Mouse (Mus musculus) myocyte (in vitro differentiated cells): ENCODE results near the gene Pp2d1. TPM values are rescaled to one million over a fixed set of nuclear protein-coding genes. Genes with fewer than 3 reads are reported as not detected.

Experiments used
- H3K27me3 ChIP-seq: one replicate; pipeline ENCODE4 v1.6.1; 2011; ENCODE audit not compliant: control insufficient read depth, insufficient read depth, insufficient read length
- H3K36me3 ChIP-seq: one replicate; pipeline ENCODE4 v1.6.1; 2011; ENCODE audit not compliant: control insufficient read depth, insufficient read depth
- H3K4me2 ChIP-seq: one replicate; pipeline ENCODE4 v1.6.1; 2011; ENCODE audit warnings: low read depth, control low read depth
- H3K4me3 ChIP-seq: one replicate; pipeline ENCODE4 v1.5.1; 2011; ENCODE audit warnings: mild to moderate bottlenecking, control low read depth, moderate library complexity
- H3K79me2 ChIP-seq: one replicate; pipeline ENCODE4 v1.6.1; 2011; ENCODE audit not compliant: control insufficient read depth, insufficient read depth
- H3ac ChIP-seq: one replicate; pipeline ENCODE4 v1.6.1; 2011; ENCODE audit not compliant: control insufficient read depth, insufficient read length
- CEBPB ChIP-seq: IDR thresholded peaks from 2 replicates; pipeline ENCODE4 v1.6.1; 2011; ENCODE audit warnings: mild to moderate bottlenecking, moderate library complexity; ENCODE audit not compliant: poor library complexity, insufficient read depth, severe bottlenecking
- E2F4 ChIP-seq: IDR thresholded peaks from one replicate; pipeline ENCODE4 v1.6.1; 2011; ENCODE audit warnings: mild to moderate bottlenecking, control low read depth, moderate library complexity; ENCODE audit not compliant: insufficient read depth
- MAX ChIP-seq: IDR thresholded peaks from one replicate; pipeline ENCODE4 v1.6.1; 2011; ENCODE audit warnings: low read depth, mild to moderate bottlenecking, control low read depth
- MYOD1 ChIP-seq, 3 experiments: IDR thresholded peaks; one replicate each; pipeline ENCODE4 v1.6.1; 2011; ENCODE audit warnings: control low read depth in 2 of 3, low read depth in 2 of 3, mild to moderate bottlenecking in 2 of 3, moderate library complexity in 1 of 3; ENCODE audit not compliant: insufficient read length in 2 of 3, control insufficient read depth in 1 of 3
- MYOG ChIP-seq, 3 experiments: IDR thresholded peaks; one replicate each; pipeline ENCODE4 v1.6.1; 2011; ENCODE audit warnings: control low read depth in 2 of 3, low read depth in 2 of 3, mild to moderate bottlenecking in 2 of 3; ENCODE audit not compliant: insufficient read length in 2 of 3, control insufficient read depth in 1 of 3, insufficient read depth in 1 of 3
- POLR2A ChIP-seq: IDR thresholded peaks from one replicate; pipeline ENCODE4 v1.6.1; 2011; ENCODE audit warnings: low read depth, mild to moderate bottlenecking, control low read depth, moderate library complexity; ENCODE audit not compliant: insufficient read length
- POLR2AphosphoS2 ChIP-seq: IDR thresholded peaks from one replicate; pipeline ENCODE4 v1.6.1; 2011; ENCODE audit warnings: low read depth, control low read depth; ENCODE audit not compliant: insufficient read length
- REST ChIP-seq: IDR thresholded peaks from one replicate; pipeline ENCODE4 v1.6.1; 2011; ENCODE audit warnings: mild to moderate bottlenecking, control low read depth, moderate library complexity; ENCODE audit not compliant: insufficient read depth, insufficient read length
- SRF ChIP-seq: IDR thresholded peaks from one replicate; pipeline ENCODE4 v1.6.1; 2011; ENCODE audit warnings: low read depth; ENCODE audit not compliant: control insufficient read depth, insufficient read length
- TCF12 ChIP-seq: IDR thresholded peaks from one replicate; pipeline ENCODE4 v1.6.1; 2011; ENCODE audit warnings: mild to moderate bottlenecking, control low read depth; ENCODE audit not compliant: poor library complexity, insufficient read depth, severe bottlenecking
- TCF3 ChIP-seq: IDR thresholded peaks from one replicate; pipeline ENCODE4 v1.6.1; 2011; ENCODE audit warnings: low read depth, control low read depth; ENCODE audit not compliant: insufficient read length
- USF1 ChIP-seq: IDR thresholded peaks from one replicate; pipeline ENCODE4 v1.6.1; 2011; ENCODE audit warnings: low read depth, mild to moderate bottlenecking, control low read depth, moderate library complexity
- polyA plus RNA-seq: library from polyadenylated mRNA; unstranded; fragments of >200 nt; fragmentation: generic; extraction: Trizol; gene quantifications from one replicate; pipeline ENCODE4 v1.2.1, GENCODE M21; 2012; ENCODE audit warnings: missing spikeins

Gene Pp2d1
- polyA plus RNA-seq, 1 experiment: 0.12 TPM

- TF ChIP-seq USF1 (no peak), E2F4 (no peak), POLR2AphosphoS2 (peak; percentile 6), SRF (no peak)
Observed at GRCm38 (mm10) chr17:53479604-53480041, 59.6 kb downstream of the Pp2d1 start.

DNA sequence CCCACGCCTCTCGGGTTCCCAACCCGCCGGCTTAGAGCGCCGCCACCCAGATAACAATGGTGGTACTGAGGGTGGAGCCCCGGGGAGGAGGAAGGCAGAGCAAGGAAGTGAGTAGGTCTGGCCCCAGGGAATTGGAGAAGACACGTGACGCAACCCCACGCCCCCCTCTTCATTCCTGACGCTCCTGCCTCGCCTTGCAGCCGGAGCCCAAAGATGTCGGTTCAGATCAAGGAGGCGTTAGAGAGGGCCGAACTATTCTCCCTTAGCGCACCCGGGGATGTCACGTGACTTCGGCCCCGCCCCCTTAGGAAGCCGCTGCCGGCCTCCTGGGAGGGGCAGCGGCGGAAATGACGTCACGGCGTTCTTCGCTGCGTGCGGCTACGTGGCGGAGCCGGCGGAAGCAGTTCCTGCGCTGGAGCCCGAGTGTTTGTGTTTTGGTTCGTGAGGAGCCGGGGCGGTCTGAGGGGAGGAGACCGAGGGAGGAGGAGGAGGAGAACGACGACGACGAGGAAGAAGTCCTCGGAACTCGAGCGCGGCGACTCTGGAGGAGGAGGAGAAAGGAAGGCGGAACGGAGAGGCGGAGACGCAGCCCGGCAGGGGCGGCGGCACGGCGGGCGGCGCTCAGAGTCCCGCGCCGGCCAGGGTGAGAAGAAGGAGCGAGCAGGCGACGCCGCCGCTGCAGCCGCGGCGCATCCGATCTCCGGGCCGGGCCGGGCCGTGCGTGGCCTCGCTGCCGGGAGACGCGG lies 60.2 kb downstream of the Pp2d1 start, which contains the start of gene Rab5a:
TSS of gene Rab5a (plus strand) at position 377 of the 746 bp plus-strand sequence.
- Histone ChIP-seq H3K4me3 (peak within 1 kb of the TSS; percentile 57), H3ac (peak within 1 kb of the TSS; percentile 54), H3K4me2 (peak within 1 kb of the TSS; percentile 88), H3K36me3 (no peaks in the 10 kb centered on the region), H3K27me3 (no peaks in the 10 kb centered on the region), H3K79me2 (peaks cover 44% of the 10 kb centered on the region)
- peak; percentile 73 for TF ChIP-seq POLR2A
- no peak for TF ChIP-seq REST
- TF ChIP-seq USF1: peak; percentile 86
- no peak for TF ChIP-seq MYOG (IDR thresholded peaks at IDR 0.05; ENCODE audit: control insufficient read depth in 1 of 3, insufficient read depth in 1 of 3, insufficient read length in 2 of 3, low read depth in 2 of 3)
- peak in 1 of 3 experiments; percentile 19 for TF ChIP-seq MYOD1 (IDR thresholded peaks at IDR 0.05; ENCODE audit: control insufficient read depth in 1 of 3, insufficient read length in 2 of 3, low read depth in 2 of 3)
- TF ChIP-seq POLR2AphosphoS2: peak; percentile 51
- peak; percentile 35 for TF ChIP-seq SRF
- no peak for TF ChIP-seq TCF3

More at GRCm38 (mm10) chr17:53479604-53480041, 59.6 kb downstream of the Pp2d1 start:
- H3K27me3 ChIP-seq: no peaks in the 10 kb centered on the region
- H3K36me3 ChIP-seq: peaks cover 6% of the 10 kb centered on the region
- peaks cover 50% of the 10 kb centered on the region for H3K79me2 ChIP-seq
- peak overlapping the region; percentile 54 for H3ac ChIP-seq
- peak overlapping the region; percentile 88 for H3K4me2 ChIP-seq
- H3K4me3 ChIP-seq: peak overlapping the region; percentile 57

DNA sequence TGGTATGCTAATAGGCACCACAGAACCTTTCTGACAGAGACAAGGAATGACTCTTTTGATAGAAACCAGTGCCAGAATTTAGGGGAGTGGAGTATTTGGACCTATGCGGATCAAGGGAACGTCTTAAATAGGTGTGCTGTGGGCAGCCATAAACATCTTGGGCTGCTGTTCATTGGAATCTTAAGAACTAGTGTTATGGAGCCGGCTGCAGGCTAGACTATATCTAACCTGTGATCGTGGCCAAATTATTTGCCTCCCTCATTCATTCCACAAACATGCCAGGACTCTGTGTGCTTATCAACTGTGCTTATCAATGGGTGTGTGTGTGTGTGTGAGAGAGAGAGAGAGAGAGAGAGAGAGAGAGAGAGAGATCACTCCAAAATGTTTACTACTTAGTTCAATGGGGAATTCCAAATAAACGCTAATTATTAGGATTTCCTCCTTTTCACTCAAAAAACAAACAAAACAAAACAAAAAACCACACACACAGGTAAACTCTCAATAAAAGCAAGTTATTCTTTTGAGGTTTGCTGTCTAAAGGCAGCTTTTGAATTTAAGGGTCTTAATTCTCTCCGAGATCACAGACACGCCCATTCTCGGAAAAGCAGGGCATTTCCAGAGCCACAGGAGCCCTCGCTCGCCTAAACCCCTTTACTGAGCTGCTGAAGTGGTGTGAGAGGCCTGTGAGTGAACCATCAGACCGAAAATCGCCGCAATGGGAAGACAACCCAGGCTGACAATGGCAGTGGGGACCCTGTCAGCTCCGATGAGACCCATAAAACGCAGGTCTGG lies 61.0 kb downstream of the Pp2d1 start:
- Histone ChIP-seq H3K4me3 (peak overlapping the region; percentile 57), H3ac (peak overlapping the region; percentile 54), H3K36me3 (no peaks in the 10 kb centered on the region), H3K79me2 (peaks cover 36% of the 10 kb centered on the region), H3K27me3 (no peaks in the 10 kb centered on the region), H3K4me2 (peak overlapping the region; percentile 82)
- TF ChIP-seq CEBPB (no peak), SRF (no peak), POLR2AphosphoS2 (no peak), TCF3 (no peak), MYOG (IDR thresholded peaks at IDR 0.05; ENCODE audit: control insufficient read depth in 1 of 3, insufficient read depth in 1 of 3, insufficient read length in 2 of 3, low read depth in 2 of 3) (no peak), MYOD1 (IDR thresholded peaks at IDR 0.05; ENCODE audit: control insufficient read depth in 1 of 3, insufficient read length in 2 of 3, low read depth in 2 of 3) (no peak), MAX (no peak), TCF12 (no peak)

- Histone ChIP-seq H3K4me3 (no peak overlapping the region), H3ac (no peak overlapping the region), H3K79me2 (no peaks in the 10 kb centered on the region), H3K4me2 (no peak overlapping the region), H3K27me3 (no peaks in the 10 kb centered on the region), H3K36me3 (no peaks in the 10 kb centered on the region)
- TF ChIP-seq POLR2AphosphoS2 (no peak), CEBPB (no peak), MYOG (IDR thresholded peaks at IDR 0.05; ENCODE audit: control insufficient read depth in 1 of 3, insufficient read depth in 1 of 3, insufficient read length in 2 of 3, low read depth in 2 of 3) (no peak), SRF (no peak), MAX (no peak), REST (no peak), USF1 (no peak), MYOD1 (IDR thresholded peaks at IDR 0.05; ENCODE audit: control insufficient read depth in 1 of 3, insufficient read length in 2 of 3, low read depth in 2 of 3) (no peak), TCF12 (no peak), E2F4 (no peak), TCF3 (no peak)
Observed at GRCm38 (mm10) chr17:53468697-53469096, 70.6 kb downstream of the Pp2d1 start.
